Mouse (Mus musculus) ES-Bruce4 (cell line): ENCODE results near the gene Fkbp1b. TPM values are rescaled to one million over a fixed set of nuclear protein-coding genes. Genes with fewer than 3 reads are reported as not detected.

Source experiments
- H3K27ac ChIP-seq: 2 replicates; pipeline ENCODE4 v1.5.1; 2012; ENCODE audit warnings: low read length, inconsistent platforms; ENCODE audit not compliant: insufficient read depth
- H3K27me3 ChIP-seq: 2 replicates; pipeline ENCODE4 v1.6.1; 2012; ENCODE audit warnings: mild to moderate bottlenecking, low read length, inconsistent platforms; ENCODE audit not compliant: control insufficient read depth, poor library complexity, insufficient read depth, severe bottlenecking
- H3K36me3 ChIP-seq: 2 replicates; pipeline ENCODE4 v1.6.1; 2012; ENCODE audit warnings: inconsistent platforms, mild to moderate bottlenecking, low read length, moderate library complexity; ENCODE audit not compliant: control insufficient read depth, poor library complexity, insufficient read depth, severe bottlenecking
- H3K4me1 ChIP-seq: one replicate; pipeline ENCODE4 v1.8.1; 2011; ENCODE audit warnings: low read length; ENCODE audit not compliant: control insufficient read depth, insufficient read depth
- H3K4me3 ChIP-seq: 2 replicates; pipeline ENCODE4 v1.5.1; 2011; ENCODE audit warnings: low read depth, mild to moderate bottlenecking, low read length
- H3K9ac ChIP-seq: 2 replicates; pipeline ENCODE4 v1.6.1; 2012; ENCODE audit warnings: low read depth, mild to moderate bottlenecking, inconsistent platforms; ENCODE audit not compliant: poor library complexity, severe bottlenecking
- H3K9me3 ChIP-seq: replicated peaks from 2 replicates; pipeline ENCODE4 v1.6.1; 2012; ENCODE audit warnings: mild to moderate bottlenecking, low read length, inconsistent platforms; ENCODE audit not compliant: control insufficient read depth, poor library complexity, insufficient read depth, severe bottlenecking
- CTCF ChIP-seq: IDR thresholded peaks from one replicate; pipeline ENCODE4 v1.8.1; 2011; ENCODE audit warnings: low read depth, low read length
- EP300 ChIP-seq: IDR thresholded peaks from 2 replicates; pipeline ENCODE4 v1.6.1; 2011; ENCODE audit warnings: low read depth, low read length; ENCODE audit not compliant: insufficient read depth
- POLR2A ChIP-seq: IDR thresholded peaks from one replicate; pipeline ENCODE4 v1.8.1; 2011; ENCODE audit warnings: low read length; ENCODE audit not compliant: insufficient read depth
- polyA plus RNA-seq: library from polyadenylated mRNA; stranded (reverse); fragments of >200 nt; gene quantifications from 2 replicates; pipeline ENCODE4 v1.2.4, GENCODE M21; 2011; ENCODE audit warnings: low read depth; ENCODE audit not compliant: missing spikeins, insufficient read depth, insufficient read length

Gene Fkbp1b
- polyA plus RNA-seq, 1 experiment, result 17.3 TPM

DNA sequence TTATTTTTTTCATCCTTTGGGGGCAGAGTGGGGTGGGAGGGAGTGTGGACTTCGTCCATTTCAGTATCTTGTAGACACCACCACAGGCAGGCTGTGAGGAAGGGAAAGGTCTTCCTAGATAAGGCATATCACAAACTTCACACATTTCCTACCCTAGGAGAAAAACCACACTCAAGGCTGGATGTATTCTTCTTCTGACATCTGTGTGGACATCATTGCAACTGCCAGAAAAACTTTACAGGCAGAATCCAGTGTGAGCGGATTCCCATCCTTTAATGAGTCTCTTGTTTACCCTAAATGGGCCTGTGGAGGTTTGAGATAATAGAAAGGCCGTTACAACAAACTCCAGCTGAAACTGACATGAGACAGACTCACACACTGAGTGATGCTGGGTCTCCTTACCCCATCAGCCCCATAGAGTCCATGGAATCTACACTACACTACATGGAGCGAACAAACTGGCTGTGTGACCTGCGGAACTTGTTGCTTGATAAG, 31.6 kb upstream of the Fkbp1b start:
- H3K4me1 ChIP-seq, result no peaks in the 10 kb centered on the region
- H3K36me3 ChIP-seq, result no peaks in the 10 kb centered on the region
- no peak overlapping the region for H3K4me3 ChIP-seq
- no peak overlapping the region for H3K27ac ChIP-seq
- H3K9ac ChIP-seq, result no peak overlapping the region
- no peaks in the 10 kb centered on the region for H3K27me3 ChIP-seq
- H3K9me3 ChIP-seq, result no peaks in the 10 kb centered on the region
- TF ChIP-seq POLR2A (no peak), CTCF (no peak), EP300 (no peak)

DNA sequence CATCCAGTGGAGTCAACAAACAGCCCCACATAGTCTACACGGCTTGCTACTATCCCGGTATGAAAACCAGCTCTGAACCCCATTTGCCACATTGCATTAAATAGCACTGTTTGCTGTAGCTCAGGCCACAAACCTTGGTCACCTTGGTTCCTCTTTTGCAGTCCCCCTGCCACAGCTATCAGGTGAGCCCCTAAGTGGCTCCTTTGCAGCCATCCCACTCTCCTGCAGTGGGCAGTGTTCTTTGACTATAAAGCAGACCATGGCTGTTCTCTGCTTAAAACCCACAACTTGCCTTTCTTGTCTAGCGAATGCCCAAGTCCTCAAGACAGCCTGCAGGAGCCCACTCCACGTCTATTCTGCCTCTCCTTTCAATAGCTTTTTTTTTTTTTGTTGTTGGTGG, 30.9 kb upstream of the Fkbp1b start:
- H3K27me3 ChIP-seq, result no peaks in the 10 kb centered on the region
- no peak for TF ChIP-seq CTCF
- no peak for TF ChIP-seq EP300
- no peak for TF ChIP-seq POLR2A
- H3K9me3 ChIP-seq, result no peaks in the 10 kb centered on the region
- no peak overlapping the region for H3K4me3 ChIP-seq
- H3K4me1 ChIP-seq, result no peaks in the 10 kb centered on the region
- H3K36me3 ChIP-seq, result no peaks in the 10 kb centered on the region
- no peak overlapping the region for H3K27ac ChIP-seq
- no peak overlapping the region for H3K9ac ChIP-seq

DNA sequence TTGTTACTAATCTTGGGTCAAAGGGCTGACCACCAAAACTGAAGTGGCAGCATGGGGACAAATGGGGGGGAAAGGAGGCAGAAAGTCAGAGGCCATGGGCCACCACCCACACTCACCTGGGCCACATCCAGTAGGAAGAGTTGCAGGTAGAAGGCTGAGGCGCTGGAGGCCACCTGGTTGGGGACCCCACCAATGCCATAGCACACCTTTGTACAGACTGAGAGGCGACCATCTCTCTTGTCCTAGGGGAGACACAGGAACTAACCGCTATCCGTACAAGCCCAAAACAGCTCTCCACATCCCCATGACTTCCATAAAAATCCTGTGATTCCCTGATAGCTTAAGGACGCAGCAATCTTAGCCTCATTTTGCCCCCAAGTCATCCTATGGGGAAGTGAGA, 29.9 kb upstream of the Fkbp1b start:
- Histone ChIP-seq H3K27ac (no peak overlapping the region), H3K4me1 (no peaks in the 10 kb centered on the region), H3K9me3 (no peaks in the 10 kb centered on the region), H3K27me3 (no peaks in the 10 kb centered on the region), H3K36me3 (no peaks in the 10 kb centered on the region), H3K9ac (no peak overlapping the region), H3K4me3 (no peak overlapping the region)
- TF ChIP-seq POLR2A, result no peak
- no peak for TF ChIP-seq CTCF
- TF ChIP-seq EP300, result no peak

DNA sequence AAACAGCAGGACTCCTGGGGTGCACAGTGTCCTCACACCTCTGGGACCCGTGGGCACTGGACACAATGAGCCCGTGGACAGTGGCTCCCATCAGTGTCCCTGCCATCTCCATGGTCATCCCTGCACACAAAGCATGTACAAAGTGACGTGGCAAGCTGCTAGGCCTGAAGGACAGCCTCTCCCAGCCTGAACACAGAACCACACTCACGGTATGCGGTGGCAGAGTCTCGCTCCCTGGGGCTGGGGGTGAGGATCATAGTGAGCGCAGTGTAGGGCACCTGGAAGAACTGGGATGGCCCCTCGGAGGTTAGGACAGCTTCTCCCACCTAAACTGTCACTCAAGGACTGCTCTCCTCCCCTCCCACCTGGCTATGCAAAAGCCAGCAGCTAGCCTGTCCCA, 27.5 kb upstream of the Fkbp1b start:
- Histone ChIP-seq H3K9me3 (no peaks in the 10 kb centered on the region), H3K4me1 (no peaks in the 10 kb centered on the region), H3K4me3 (no peak overlapping the region), H3K27ac (no peak overlapping the region), H3K36me3 (no peaks in the 10 kb centered on the region), H3K27me3 (no peaks in the 10 kb centered on the region), H3K9ac (no peak overlapping the region)
- TF ChIP-seq CTCF, result no peak
- TF ChIP-seq EP300, result no peak
- TF ChIP-seq POLR2A, result no peak

DNA sequence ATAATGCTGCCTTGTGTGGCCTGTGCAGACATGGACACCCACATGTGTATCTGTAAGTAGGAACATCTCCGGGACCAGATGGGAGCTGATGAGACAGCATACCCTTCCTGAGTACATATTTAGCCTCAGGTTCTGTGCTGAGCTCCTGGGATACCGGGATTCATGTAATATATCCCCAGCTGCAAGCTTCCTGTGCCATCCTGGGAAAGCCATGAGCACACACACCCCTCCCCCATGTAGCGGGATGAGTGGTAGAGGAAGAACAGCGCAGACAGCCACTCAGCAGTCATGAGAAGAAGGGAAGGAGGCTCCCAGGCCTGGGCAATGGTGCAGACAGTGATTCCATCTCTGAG, 22.9 kb upstream of the Fkbp1b start:
- Histone ChIP-seq H3K36me3 (no peaks in the 10 kb centered on the region), H3K9ac (no peak overlapping the region), H3K27ac (no peak overlapping the region), H3K4me1 (no peaks in the 10 kb centered on the region), H3K9me3 (no peaks in the 10 kb centered on the region), H3K4me3 (no peak overlapping the region), H3K27me3 (no peaks in the 10 kb centered on the region)
- TF ChIP-seq EP300 (no peak), CTCF (no peak), POLR2A (no peak)

DNA sequence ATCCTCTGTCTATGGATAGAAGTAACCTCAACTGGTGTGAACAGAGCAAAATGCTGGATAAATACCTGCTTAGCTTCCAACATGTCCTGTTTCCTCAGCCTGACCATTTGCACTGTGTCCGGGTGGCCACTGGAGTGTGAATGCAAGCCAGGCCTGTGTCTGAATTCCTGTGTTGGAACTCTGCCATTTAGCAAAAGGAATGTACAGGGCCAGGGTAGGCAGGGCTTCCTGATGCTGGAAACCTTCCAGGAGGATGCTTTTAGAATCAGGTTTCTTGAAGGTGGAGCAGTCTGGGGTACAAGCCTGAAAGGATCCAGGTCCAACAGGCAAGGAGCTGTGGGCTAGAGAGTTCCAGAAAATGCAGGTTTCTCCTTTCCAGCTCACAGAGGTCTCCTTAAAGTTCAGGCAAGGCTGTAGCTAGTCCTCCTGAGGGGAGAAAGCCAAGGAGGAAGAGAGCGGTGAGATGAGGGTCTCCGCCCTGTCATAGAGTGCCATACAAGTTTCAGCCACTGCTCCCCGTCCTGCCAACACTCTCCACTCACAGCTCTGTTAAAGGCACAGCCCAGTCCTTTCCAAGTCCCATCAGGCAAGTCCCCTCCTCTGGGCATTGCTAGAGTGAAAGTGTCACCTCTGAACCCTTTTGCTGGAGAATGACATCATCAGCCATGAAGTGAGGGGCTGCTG, 22.4 kb upstream of the Fkbp1b start:
- H3K4me1 ChIP-seq, result no peaks in the 10 kb centered on the region
- TF ChIP-seq POLR2A, result no peak
- no peak for TF ChIP-seq CTCF
- TF ChIP-seq EP300, result no peak
- H3K9me3 ChIP-seq, result no peaks in the 10 kb centered on the region
- H3K4me3 ChIP-seq, result no peak overlapping the region
- no peaks in the 10 kb centered on the region for H3K36me3 ChIP-seq
- no peak overlapping the region for H3K27ac ChIP-seq
- H3K9ac ChIP-seq, result no peak overlapping the region
- H3K27me3 ChIP-seq, result no peaks in the 10 kb centered on the region
